Mouse (Mus musculus) C2C12 (cell line): Measurements from ENCODE around the gene Gucy1a1. TPM values are rescaled to one million over a fixed set of nuclear protein-coding genes. Genes with fewer than 3 reads are reported as not detected.

Experiments used
- H3K27me3 ChIP-seq: one replicate; pipeline ENCODE4 v1.6.1; 2011; ENCODE audit not compliant: control insufficient read depth, insufficient read depth, insufficient read length
- H3K36me3 ChIP-seq: one replicate; pipeline ENCODE4 v1.6.1; 2011; ENCODE audit not compliant: control insufficient read depth, insufficient read depth
- H3K4me3 ChIP-seq: one replicate; pipeline ENCODE4 v1.5.1; 2011; ENCODE audit warnings: mild to moderate bottlenecking, control low read depth; ENCODE audit not compliant: poor library complexity, insufficient read depth, severe bottlenecking
- H3K79me2 ChIP-seq: one replicate; pipeline ENCODE4 v1.6.1; 2011; ENCODE audit not compliant: control insufficient read depth, insufficient read depth
- H3K79me3 ChIP-seq: one replicate; pipeline ENCODE4 v1.6.1; 2011; ENCODE audit warnings: low read depth, control low read depth
- H3ac ChIP-seq: one replicate; pipeline ENCODE3; 2011; ENCODE audit warnings: low read depth; ENCODE audit not compliant: control insufficient read depth, insufficient read length
- CEBPB ChIP-seq: IDR thresholded peaks from one replicate; pipeline ENCODE4 v1.6.1; 2011; ENCODE audit warnings: low read depth, mild to moderate bottlenecking, control low read depth, moderate library complexity
- CTCF ChIP-seq: IDR thresholded peaks from one replicate; pipeline ENCODE4 v1.5.1; 2011; ENCODE audit not compliant: control insufficient read depth, insufficient read depth, insufficient read length
- FOSL1 ChIP-seq: IDR thresholded peaks from one replicate; pipeline ENCODE4 v1.8.0; 2011; ENCODE audit warnings: mild to moderate bottlenecking, low read length; ENCODE audit not compliant: poor library complexity, insufficient read depth, severe bottlenecking
- MAX ChIP-seq: IDR thresholded peaks from one replicate; pipeline ENCODE4 v1.6.1; 2011; ENCODE audit warnings: mild to moderate bottlenecking, control low read depth
- MYOD1 ChIP-seq: IDR thresholded peaks from one replicate; pipeline ENCODE4 v1.6.1; 2011; ENCODE audit warnings: low read depth; ENCODE audit not compliant: control insufficient read depth, insufficient read length
- MYOG ChIP-seq: IDR thresholded peaks from one replicate; pipeline ENCODE4 v1.6.1; 2011; ENCODE audit not compliant: control insufficient read depth, insufficient read length; ENCODE audit errors: extremely low read depth
- USF1 ChIP-seq: IDR thresholded peaks from one replicate; pipeline ENCODE4 v1.6.1; 2011; ENCODE audit warnings: low read depth, mild to moderate bottlenecking, control low read depth, moderate library complexity
- polyA plus RNA-seq: library from polyadenylated mRNA; unstranded; fragments of >200 nt; fragmentation: generic; extraction: Trizol; gene quantifications from one replicate; pipeline ENCODE4 v1.2.1, GENCODE M21; 2012; ENCODE audit warnings: missing spikeins

Gene Gucy1a1
- polyA plus RNA-seq, 1 experiment = not detected

DNA sequence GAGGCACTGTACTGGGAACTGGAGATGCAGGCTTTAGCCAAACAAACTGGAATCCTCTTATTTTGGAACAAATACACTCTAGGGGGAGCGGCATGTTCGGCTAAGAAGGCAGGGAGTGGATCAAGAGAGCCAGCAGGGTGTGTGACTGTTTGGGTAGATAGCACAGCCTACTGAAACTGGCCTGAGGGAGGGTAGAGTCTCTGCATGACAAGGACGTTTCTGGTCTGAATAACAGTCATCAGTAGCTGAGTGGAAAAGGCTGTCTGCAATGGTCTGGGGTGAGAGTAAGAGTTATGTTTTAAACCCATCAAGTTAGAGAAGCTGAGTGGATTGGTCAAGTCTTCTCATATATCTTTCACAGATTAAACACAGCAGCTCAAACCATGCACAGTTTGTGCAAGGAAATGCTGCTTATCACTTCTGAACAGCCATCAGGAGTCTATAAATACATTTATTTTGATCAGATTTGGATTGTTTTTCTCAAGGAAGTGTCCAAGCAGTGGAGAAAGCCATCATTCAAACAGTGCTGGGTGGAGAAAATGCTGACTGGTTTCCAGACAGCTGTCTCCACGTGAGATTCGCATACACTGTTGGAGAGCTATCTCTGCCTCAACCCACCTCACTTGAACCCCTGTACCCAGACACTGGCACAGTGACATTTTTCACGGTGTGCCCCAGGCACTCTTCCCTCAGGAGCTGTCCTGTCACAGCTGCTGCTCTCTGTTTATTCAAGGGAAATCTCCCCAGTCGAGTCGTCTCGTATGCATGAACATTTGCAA is 84.0 kb downstream of the Gucy1a1 start:
- Histone ChIP-seq H3K36me3 (no peaks in the 10 kb centered on the region), H3K79me3 (no peaks in the 10 kb centered on the region), H3K27me3 (no peaks in the 10 kb centered on the region), H3K4me3 (no peak overlapping the region), H3ac (no peak overlapping the region), H3K79me2 (no peaks in the 10 kb centered on the region)
- no peak for TF ChIP-seq MYOD1
- no peak for TF ChIP-seq CTCF
- no peak for TF ChIP-seq USF1
- TF ChIP-seq MAX = no peak
- TF ChIP-seq CEBPB = no peak
- no peak for TF ChIP-seq FOSL1
- no peak for TF ChIP-seq MYOG

DNA sequence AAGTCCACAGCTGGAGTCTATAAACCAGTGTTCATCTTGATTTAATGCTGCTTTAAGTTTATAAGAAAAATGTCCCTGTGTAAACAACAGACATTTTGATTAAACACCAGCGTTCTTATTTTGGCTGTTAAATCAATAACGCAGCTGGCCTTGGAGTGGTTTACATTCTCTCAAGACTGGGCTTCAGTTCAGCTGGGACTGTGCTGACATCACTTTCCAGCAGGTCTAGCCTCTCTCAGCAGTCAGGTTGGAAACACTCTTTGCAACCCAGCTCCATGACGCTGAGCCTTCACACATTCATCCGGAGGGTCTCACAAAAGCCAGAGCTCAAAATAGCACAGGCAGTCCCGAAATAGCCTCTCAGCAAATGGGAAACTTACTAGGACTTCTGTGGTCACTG is 88.4 kb downstream of the Gucy1a1 start:
- Histone ChIP-seq H3K79me3 (no peaks in the 10 kb centered on the region), H3ac (no peak overlapping the region), H3K27me3 (peaks cover 3% of the 10 kb centered on the region), H3K36me3 (no peaks in the 10 kb centered on the region), H3K79me2 (no peaks in the 10 kb centered on the region), H3K4me3 (no peak overlapping the region)
- TF ChIP-seq MYOG (no peak), MYOD1 (no peak), CEBPB (no peak), USF1 (no peak), CTCF (no peak), FOSL1 (no peak), MAX (no peak)

DNA sequence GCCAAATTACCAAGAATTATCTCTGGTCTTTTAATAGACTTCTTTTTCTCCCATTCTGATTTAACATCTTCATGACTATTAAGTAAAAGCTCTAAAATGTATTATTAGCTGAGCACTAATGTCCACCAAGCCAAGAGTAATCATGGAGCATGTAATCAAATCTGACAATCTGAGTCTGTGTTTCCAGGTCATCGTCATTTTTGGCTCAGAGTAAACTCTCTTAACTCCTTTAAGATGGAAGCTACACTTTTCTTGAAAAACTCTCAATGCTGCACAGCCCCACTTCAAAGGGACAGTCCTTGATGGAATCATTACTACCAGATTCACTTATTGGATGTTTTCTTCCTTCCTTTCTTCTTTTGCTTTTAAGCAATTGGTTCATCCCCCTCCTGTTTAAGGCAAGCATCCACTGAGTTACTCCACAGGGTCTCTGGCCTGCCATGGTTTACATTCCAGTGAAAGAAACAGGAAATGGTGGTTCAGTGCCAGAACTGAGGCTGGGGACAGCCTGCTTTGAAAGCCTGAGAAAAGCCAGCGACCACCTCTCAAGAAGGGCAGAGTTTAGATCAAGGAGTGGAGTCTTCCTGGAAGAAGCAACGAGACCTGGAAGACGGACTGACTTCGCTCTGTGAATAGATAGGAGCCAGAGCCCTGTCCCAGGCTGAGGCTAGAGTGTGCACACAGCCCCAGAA is 91.2 kb downstream of the Gucy1a1 start:
- Histone ChIP-seq H3K27me3 (peaks cover 3% of the 10 kb centered on the region), H3ac (no peak overlapping the region), H3K79me3 (no peaks in the 10 kb centered on the region), H3K79me2 (no peaks in the 10 kb centered on the region), H3K4me3 (no peak overlapping the region), H3K36me3 (no peaks in the 10 kb centered on the region)
- TF ChIP-seq CEBPB = no peak
- no peak for TF ChIP-seq CTCF
- TF ChIP-seq MAX = no peak
- TF ChIP-seq MYOG = no peak
- TF ChIP-seq MYOD1 = no peak
- TF ChIP-seq FOSL1 = no peak
- TF ChIP-seq USF1 = no peak

DNA sequence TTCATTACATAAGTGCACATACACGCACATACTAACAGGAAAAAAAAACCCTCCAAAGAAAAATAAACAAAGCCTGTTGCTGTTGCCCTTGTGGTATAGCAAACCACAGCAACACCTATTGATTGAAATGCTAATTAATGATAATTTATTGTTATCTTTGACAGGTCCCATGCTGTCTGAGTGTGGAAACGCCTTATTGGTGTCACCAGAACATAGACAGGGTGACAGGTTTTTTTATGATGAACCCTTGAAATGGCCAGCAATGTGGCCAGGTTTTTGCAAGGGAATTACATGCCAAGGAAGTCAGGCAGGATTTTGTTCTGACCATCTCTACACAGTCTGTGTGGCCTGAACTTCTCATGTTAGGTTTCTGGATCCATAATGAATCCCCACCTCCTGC is 93.6 kb downstream of the Gucy1a1 start:
- H3K79me3 ChIP-seq = no peaks in the 10 kb centered on the region
- no peak overlapping the region for H3ac ChIP-seq
- H3K36me3 ChIP-seq = no peaks in the 10 kb centered on the region
- H3K79me2 ChIP-seq = no peaks in the 10 kb centered on the region
- peaks cover 3% of the 10 kb centered on the region for H3K27me3 ChIP-seq
- H3K4me3 ChIP-seq = no peak overlapping the region
- no peak for TF ChIP-seq MAX
- TF ChIP-seq MYOD1 = no peak
- no peak for TF ChIP-seq FOSL1
- no peak for TF ChIP-seq CTCF
- TF ChIP-seq USF1 = no peak
- no peak for TF ChIP-seq MYOG
- no peak for TF ChIP-seq CEBPB

DNA sequence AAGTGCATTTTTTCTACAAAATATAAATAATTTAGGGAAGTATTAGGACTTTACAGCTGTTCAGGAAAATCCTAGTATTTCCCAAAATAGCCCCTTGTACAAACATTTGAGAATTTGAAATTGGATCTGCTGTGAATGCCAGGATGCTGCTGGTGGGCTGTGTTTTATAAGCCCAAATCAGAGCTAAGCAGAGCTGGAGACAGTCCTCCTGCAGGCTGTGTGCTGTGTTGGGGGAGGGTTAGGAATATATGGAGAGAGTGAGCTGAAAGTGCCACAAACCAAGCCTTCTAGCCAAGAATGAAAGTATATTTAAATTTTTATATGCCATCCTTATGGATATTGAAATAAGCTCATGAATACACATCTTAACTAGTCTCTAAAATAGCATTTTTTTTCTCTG is 94.1 kb downstream of the Gucy1a1 start:
- peaks cover 5% of the 10 kb centered on the region for H3K27me3 ChIP-seq

More for the DNA sequence above, 94.1 kb downstream of the Gucy1a1 start:
- no peaks in the 10 kb centered on the region for H3K79me2 ChIP-seq
- H3K79me3 ChIP-seq = no peaks in the 10 kb centered on the region
- no peak overlapping the region for H3K4me3 ChIP-seq
- H3K36me3 ChIP-seq = no peaks in the 10 kb centered on the region
- TF ChIP-seq CEBPB (no peak), MYOD1 (no peak), CTCF (no peak), MAX (no peak), FOSL1 (no peak), MYOG (no peak), USF1 (no peak)
- no peak overlapping the region for H3ac ChIP-seq
